Mouse (Mus musculus) T-helper 1 cell (primary cell): ENCODE data around the gene Nat8f1.
"Not testable (repeated sequence)": the region's sequence is repeated elsewhere in the genome, so short reads cannot be mapped to it uniquely, and the experiment has no call there.

ENCODE experiments used
- in situ Hi-C: fragments of 300-600 bp; cut with MboI, MseI; formaldehyde crosslinking; loops from one replicate; pipeline ENCODE4 v1.15.1; 2025; ENCODE audit warnings: high pct_unique_total_duplicates

The Nat8f1 gene

DNA sequence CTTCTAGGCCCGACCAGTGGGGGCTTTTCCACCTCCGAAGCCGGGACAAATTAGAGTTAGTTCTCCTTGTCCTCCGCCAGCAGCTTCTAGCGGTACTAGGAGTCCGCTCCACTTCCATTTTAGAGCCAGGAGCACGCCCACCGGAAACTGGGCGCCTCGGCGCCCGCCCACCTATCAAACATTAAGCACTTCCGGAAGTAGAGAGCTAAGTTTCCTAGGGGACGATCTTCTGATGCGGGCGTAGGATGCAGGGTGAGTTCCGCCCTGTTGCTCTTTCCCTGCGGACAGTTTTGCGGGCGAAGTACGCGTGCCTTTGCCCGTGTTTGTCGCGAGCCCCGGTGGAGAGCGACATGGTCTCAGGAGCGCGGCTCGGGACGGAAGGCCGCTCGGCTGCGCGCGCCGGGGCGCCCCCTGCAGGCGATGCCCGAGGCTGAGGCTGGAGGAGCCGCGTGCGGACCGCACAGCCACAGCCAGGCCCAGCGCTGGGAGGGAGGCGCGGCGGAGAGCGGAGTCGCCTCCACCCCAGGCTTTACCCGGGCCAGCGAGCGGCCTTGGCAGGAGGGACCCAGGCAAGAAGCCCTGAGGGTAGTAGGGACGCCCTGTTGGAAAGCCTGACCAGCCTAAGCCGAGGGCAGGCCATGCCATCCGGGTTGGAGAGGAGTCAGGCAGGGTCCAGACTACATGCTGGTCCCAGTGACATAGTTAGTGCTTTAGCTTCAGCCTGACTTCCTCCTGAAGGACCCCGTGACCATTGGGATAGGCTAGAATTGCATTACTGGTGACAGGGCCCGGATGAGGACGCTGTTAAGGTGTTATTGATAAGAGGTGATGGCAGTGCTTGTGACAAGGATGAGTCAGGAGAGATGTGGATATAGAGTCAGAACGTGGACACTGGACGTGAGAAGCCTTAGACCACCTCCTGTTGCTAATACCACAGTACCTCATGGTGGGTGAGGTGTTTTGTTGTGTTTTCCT, at the start of gene Nat8f1:
Gene Nat8f1, minus strand, starts transcription at position 149 of the 975 bp plus-strand sequence.
- in situ Hi-C loops: not testable (repeated sequence)

DNA sequence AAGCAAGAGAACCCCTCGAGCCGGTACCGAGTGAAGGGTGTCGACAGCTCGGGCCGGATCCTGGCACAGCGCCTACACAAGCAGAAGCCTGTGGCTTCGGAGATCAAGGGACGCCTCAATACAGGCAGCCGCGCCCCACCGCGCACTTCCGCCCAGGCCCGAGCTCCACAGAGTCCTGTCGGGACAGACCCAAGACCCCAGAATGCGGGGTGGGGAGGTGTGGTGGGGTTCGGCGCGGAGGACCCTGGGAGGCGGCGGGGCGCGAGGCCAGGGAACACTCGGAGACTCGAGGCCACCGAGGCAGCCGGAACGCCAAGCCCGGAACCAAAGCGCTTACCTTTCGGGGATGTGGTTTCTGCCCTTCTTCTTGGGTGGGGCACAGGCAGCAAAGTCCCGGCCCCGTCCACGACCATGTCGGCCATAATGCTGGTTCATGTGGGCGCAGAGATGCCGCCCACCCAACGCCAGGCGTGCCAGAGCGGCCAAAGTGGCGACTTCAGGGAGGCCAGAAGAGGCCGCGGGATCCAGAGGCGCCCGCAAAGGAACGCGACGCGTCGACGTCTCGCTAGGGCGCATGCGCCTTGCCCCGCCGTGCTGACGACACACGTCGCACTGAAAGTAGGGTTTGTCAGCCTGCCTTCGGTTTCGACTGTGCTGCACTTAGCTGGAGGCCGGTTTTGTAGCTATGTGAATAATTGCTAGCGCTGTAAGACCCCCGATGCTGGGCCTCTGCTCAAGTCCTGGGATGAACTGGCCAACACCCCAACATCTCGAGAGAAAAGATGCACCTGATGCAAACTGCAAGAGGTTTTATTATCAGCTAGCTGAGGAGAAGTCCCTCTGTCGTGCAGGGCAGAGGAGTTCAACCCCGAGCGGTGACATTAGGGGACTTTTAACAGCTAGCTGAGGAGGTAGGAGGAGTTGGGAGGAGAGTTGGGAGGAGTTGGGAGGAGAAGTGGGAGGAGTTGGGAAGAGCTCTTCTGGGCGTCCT, 45.9 kb upstream of the Nat8f1 start, which contains the start of gene Dusp11:
Gene Dusp11, minus strand, starts transcription at position 567 of the 991 bp plus-strand sequence.
- in situ Hi-C loops: loop anchor here (10.0 to 25.0 kb wide), 2 partner anchors 507 to 1576 kb away; partner anchors contain the start of genes Arhgap25, Cct7 and Pradc1

DNA sequence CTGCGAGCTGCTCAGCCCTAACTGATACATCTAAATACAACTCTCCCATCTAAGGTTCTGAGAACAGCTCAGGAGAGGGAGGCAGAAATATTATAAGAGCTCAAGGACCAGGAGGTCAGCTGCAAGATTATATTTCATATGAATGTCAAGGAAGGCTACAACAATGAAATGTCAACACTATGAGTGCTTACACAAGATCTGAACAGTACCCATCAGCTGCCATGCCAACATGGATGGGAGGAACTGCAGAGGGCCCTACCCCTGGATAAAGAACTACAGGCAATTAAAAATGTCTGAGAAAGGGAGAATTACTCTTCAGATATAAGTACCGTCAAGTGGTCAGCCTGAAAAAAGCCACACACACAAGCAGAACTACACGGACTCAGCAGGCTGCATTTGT, 42.1 kb upstream of the Nat8f1 start:
- in situ Hi-C loops: loop anchor here (25.0 kb wide), 1 partner anchor 1580 kb away; the partner anchor contains the start of gene Arhgap25

DNA sequence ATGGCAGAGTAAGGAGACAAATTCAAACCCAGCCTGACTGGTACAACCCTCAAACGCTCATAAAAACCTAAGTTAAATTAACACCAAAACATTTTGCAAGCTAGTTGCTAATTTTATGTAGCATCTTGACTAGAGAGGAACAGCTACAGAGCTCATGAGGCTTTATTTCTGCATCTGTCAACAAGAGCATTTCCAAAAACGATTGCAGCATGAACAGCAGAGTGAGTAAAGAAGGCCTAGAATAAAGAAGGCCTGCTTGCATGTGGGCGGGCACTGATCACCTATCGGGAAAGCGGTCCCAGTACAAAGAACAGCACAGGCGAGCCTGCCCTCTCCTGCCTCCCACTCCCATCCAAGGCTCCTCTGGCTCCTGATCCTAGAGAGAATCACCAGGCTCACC, 33.1 kb upstream of the Nat8f1 start:
- in situ Hi-C loops: no loop called here

DNA sequence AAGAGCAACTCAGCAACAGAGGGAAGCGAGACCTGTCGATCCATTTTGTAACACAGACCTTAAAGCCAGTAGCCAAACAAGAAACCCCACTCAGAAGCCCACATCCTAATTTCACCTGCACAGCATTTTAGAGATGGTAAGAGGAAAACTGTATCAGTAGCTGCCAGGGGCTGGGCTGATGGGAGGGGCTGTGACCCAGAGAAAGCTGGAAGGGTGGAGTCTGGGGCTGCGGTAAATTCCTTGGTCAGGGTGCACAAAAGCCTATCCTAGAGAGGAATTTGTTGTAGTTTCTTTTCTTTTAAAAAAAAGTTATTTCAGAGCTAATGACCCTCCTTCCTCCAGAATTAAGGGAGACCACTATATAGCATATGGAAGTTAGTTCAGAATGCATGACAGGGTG, 27.0 kb upstream of the Nat8f1 start:
- in situ Hi-C loops: no loop called here

DNA sequence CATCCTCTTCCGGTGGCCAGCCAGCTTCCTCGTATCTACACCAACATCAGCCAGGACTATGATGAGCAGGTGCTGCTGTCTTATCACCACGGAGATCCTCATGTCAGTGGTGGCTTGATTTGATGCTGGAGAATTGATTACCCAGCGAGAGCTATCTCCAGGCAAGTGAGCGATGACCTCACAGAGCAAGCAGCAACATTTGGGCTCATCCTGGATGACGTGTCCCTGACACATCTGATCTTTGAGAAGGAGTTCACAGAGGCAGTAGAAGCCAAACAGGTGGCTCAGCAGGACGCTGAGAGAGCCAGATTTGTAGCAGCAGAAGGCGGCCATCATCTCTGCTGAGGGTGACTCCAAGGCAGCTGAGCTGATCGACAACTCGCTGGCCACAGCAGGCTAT, 23.2 kb upstream of the Nat8f1 start:
- in situ Hi-C loops: no loop called here

DNA sequence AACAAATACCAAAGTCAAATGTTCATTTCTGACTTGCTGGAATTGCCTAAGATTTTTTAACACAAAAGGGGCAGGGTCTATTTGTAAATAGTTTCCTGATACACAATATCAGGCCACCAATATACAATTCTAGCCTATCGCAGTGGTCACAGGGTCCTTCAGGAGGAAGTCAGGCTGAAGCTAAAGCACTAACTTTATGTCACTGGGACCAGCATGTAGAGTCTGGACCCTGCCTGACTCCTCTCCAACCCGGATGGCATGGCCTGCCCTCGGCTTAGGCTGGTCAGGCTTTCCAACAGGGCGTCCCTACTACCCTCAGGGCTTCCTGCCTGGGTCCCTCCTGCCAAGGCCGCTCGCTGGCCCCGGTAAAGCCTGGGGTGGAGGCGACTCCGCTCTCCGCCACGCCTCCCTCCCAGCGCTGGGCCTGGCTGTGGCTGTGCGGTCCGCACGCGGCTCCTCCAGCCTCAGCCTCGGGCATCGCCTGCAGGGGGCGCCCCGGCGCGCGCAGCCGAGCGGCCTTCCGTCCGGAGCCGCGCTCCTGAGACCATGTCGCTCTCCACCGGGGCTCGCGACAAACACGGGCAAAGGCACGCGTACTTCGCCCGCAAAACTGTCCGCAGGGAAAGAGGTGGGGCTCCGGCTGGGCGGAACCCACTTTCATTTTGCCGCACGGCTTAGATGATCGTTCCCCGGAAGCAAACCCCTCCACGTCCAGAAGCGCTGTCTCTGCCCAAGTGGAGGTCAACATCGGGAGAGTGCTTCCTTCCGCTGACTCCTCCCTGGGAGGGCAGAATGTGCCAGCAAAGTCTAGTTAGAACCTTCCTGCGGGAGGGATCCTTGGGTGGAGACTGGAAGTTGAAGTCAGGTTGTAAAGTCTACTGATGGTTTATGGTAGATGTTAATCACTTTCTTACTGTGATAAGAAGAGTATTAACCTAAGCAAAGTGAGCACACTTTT, 21.3 kb upstream of the Nat8f1 start:
- in situ Hi-C loops: not testable (repeated sequence)

DNA sequence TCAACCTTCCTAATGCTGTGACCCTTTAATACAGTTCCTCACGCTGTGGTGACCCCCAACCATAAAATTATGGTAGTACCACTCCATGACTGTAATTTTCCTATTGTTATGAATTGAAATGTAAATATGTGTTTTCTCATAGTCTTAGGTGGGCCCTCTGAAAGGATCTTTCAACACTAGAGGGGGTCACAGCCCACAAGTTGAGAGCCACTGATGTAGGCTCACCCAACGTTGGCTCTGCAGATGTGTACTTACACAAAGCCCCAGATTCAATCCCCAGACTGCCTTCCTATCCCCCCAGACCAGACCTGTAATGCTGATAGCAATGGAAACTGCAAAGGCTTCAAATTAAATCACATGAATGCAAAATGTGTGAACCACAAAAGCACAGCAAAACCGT, 20.2 kb upstream of the Nat8f1 start:
- in situ Hi-C loops: no loop called here

DNA sequence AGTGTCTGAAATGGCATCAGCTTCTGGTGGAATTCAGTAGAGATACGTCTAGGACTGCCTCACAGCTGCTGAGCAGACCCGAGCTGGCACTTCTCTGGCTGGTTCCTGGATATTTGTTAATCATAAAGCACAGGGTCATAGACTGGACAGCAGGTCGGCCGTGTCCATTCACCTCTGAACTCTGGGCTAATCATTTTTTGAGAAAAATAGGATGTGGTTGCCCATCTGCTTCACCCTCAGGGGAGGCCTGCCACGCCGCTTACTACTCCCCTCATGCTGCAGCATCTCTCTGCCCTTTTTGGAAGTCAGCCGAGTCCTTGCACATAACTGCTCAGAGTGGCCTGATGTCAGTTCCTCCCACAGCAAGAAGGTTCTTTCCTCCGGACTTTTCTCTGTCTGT, 18.6 kb upstream of the Nat8f1 start:
- in situ Hi-C loops: no loop called here

DNA sequence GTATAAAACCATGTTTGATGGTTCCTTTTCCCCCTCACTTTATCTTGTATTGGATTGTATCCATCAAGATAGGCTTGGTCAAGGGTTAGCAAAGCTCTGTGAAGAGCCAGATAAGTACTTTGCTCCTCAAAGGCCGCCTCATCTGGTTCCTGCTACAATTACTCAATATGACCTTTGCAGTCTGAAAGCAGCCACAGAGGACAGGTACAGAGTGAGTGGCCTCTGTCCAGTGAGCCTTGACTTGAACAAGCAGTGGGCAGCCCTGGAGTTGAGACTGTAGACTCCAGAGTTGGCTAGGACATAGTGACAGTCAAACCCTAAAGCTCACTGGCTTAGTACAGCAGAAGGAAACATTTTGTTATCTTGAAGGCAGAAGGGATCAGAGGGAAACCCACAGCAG, 13.8 kb upstream of the Nat8f1 start:
- in situ Hi-C loops: loop anchor here (5.0 kb wide), 1 partner anchor 438 kb away; the partner anchor contains the start of gene Fam136a

DNA sequence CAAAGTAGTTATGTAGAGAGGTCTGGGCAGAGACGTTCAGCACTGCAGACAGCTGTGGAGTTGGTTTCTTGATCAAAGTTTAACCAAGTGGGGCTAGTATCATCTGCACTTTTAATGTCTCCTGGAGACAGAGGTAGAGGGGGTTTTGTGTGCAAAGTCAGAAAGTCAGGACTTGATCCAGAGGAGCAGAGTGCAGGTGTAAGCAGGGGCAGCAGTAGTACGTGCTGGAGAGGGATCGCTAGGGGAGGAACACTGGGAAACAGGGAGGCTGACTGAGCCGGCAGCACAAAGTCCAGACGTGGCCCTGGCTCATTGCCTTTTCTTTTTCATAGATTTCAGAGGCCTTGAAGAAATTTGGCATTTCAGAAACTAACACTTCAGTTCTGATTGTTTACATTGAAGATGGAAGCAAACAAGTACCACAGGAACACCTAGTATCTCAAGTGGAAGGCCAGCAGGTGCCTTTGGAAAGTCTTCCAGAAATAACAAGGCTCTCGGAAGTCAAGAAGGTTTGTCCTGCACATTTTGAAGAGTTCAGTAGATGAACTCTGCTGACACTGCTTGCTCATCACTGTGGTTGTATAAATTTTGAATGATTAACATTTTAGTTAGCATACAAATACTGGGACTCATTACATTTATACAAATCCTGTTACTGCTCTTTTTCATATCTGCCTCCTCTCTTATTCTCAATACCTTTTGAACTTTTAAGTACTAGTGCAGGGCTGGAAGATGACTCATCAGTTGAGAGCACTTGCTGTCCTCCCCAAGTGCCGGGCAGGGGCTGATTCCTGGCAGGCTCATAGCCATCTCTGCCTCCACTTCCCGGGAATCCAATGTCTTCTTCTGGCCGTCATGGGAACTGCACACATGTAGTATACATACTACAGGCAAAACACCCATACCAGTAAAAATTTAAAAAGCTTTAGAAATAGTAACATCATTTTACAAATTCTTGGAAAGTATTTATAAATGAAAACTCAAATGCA, 12.3 kb upstream of the Nat8f1 start:
- in situ Hi-C loops: loop anchor here (5.0 kb wide), 1 partner anchor 440 kb away; the partner anchor contains the start of gene Fam136a

DNA sequence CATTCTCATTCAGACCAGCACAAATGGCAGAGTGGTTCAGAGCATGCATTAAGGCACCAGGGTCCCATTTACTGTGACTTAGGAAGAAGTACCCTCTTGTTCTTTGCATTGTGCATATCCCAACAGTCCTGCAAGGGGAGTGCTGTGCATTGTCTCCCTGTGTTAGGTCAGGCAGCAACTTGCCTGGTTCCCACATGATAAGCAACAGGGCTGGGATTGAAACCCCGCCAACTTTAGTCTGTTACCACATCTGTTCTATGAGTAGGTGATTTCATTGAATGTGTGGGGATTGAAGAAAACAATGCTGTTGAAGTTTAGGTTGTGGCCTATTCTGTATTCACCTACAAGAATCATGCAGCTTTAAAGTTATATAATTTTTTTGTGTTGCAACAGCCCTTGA, 11.2 kb upstream of the Nat8f1 start:
- in situ Hi-C loops: loop anchor here (5.0 kb wide), 1 partner anchor 441 kb away; the partner anchor contains the start of gene Fam136a

DNA sequence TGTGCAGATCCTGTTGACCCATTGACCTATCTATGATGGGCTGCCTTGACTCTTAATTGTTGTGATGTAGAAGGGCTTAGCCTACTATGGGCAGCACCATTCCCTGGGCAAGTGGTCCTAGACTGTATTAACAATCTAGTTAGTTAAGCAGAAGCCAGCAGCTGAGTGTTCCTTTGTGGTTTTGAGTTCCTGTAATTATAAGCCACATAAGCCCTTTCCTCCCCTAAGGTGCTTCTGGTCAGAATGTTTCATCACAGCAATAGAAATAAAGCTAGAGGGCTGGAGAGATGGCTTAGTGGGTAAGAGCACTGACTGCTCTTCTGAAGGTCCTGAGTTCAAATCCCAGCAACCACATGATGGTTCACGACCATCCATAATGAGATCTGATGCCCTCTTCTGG, 8.2 kb upstream of the Nat8f1 start:
- in situ Hi-C loops: no loop called here

DNA sequence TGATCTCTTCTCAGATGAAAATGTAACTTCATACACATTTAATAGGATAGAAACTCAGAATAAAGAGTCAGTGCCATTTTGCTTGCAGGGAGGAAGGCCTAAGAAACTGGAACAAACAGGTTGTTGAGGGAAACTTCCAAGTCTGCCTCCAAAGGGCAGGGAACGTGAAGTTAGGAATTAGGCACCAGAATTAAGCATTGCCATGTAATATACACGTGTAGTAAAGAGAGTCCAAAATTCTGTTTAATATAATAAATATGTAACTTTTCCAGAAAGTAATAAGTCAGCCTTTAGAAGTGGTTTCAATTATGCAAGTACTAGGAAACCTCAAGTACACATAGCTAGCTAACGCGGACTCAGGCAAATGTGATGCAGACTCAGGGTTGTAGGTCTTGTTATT, 3.9 kb upstream of the Nat8f1 start:
- in situ Hi-C loops: no loop called here

DNA sequence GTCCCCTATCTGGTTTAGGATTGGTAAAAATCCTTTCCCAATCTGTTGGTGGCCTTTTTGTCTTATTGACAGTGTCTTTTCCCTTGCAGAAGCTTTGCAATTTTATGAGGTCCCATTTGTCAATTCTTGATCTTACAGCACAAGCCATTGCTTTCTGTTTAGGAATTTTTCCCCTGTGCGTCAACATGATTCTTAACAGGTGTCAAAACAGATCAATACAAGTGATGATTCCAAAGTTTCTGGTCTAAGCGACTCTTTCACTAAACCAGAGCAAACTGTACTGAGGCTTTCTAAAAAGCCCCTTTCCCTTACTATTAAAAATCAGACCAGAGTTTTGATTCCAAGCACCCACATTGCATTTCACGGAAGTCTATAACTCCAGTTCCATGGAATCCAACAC, 2.9 kb upstream of the Nat8f1 start:
- in situ Hi-C loops: not testable (repeated sequence)

DNA sequence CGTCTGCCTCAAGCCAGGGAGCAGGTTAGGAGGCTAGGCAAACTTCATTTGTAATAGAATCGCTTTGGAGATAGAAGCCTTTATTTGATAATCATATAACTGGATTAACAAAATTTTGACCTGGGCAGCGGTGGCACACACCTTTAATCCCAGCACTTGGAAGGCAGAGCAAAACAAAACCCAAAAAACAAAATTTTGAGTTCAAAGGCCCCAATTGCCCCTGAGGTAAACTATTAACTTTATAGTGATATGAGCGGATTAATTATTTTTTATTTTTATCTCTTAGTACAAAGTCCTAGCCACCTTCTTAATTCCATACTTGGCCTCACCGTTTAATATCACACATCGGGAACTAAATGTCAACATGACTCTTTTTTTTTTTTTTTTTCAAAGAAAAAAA, 1.1 kb upstream of the Nat8f1 start:
- in situ Hi-C loops: no loop called here

DNA sequence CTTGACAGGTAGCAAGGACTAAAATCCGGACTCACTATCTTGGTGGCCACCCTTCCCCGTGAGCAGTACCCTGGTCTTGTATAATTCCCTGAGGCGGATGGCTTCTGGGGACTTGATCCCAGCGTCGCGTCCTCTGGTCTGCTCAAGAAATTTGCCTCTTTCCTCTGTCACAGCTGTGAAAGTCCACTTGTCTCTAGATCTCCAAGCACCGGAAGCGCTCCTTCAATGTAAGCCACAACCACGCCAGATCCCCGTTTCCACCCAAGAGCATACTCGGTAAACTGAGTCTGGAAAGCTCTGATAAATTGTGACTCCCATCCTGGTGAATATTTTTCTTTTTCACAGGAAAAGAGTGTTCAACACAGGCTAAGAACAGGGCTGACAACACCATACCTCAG, 347 bp downstream of the Nat8f1 start:
- in situ Hi-C loops: no loop called here

DNA sequence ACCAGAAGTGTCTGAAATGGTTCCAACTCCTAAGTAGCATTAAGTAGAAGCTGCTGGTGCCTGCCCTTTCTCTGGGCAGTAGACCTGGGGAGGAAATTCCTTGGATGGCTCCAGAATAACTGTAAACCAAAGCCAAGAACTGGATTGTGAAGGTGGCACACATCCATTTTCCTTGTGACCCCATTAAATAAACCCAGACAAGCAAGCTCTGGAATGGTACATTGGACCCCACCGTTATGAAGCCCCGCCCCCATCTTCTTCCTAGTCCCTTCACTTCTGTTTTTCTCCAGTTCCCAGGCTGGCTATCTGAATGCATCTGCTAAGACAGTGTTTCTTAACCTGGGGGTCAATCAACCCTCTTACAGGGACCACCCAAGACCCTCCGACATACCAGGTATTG, 3.9 kb downstream of the Nat8f1 start, which contains the start of gene Tprkb:
Gene Tprkb, plus strand, starts transcription at position 279 of the 400 bp plus-strand sequence.
- in situ Hi-C loops: no loop called here

DNA sequence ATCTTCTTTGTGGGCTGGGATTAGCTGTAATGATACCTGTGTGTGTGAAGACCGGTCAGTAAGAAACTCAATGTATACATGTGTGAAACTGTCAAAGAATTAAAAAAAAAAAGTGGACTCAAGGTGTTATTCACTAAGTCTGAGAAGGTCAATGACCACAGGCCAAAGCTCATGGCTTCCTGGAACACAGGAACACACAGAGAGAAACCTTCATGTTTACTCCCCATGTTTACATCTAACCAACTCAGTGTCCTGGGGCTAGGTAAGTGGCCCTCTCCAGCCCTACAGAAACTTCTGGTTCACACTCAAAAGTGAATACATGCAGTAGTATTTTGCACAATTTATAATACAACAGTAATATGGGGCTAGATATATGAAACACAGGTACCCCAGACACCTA, 5.8 kb downstream of the Nat8f1 start:
- in situ Hi-C loops: no loop called here
